Mouse (Mus musculus) kidney, embryonic 15.5 days (tissue): Measurements from ENCODE around the gene Pom121l2. TPM values are rescaled to one million over a fixed set of nuclear protein-coding genes. Genes with fewer than 3 reads are reported as not detected.

ENCODE experiments used
- ATAC-seq: fragments of 200-750 bp; cut with Nextera tagmentation; replicated peaks from 2 replicates; pipeline ENCODE4 v1.8.0; 2017; ENCODE audit warnings: moderate TSS enrichment; ENCODE audit not compliant: low FRiP score
- H3K27ac ChIP-seq: fragments of 300-500 bp; sonication (generic); 2 replicates; pipeline ENCODE4 v1.5.1; 2015; ENCODE audit warnings: mild to moderate bottlenecking, inconsistent platforms
- H3K27me3 ChIP-seq: fragments of 300-500 bp; sonication (generic); 2 replicates; pipeline ENCODE4 v1.6.1; 2015; ENCODE audit warnings: inconsistent platforms
- H3K36me3 ChIP-seq: fragments of 300-500 bp; sonication (generic); 2 replicates; pipeline ENCODE4 v1.6.1; 2015; ENCODE audit warnings: inconsistent platforms
- H3K4me1 ChIP-seq: fragments of 300-500 bp; sonication (generic); 2 replicates; pipeline ENCODE4 v1.6.1; 2015; ENCODE audit warnings: inconsistent platforms
- H3K4me2 ChIP-seq: fragments of 300-500 bp; sonication (generic); 2 replicates; pipeline ENCODE4 v1.6.1; 2015; ENCODE audit warnings: moderate library complexity, mild to moderate bottlenecking, inconsistent platforms
- H3K4me3 ChIP-seq: fragments of 300-500 bp; sonication (generic); replicated peaks from 2 replicates; pipeline ENCODE4 v1.5.1; 2015; ENCODE audit warnings: mild to moderate bottlenecking, inconsistent platforms
- H3K9ac ChIP-seq: fragments of 300-500 bp; sonication (generic); 2 replicates; pipeline ENCODE4 v1.6.1; 2015; ENCODE audit warnings: mild to moderate bottlenecking, inconsistent platforms
- H3K9me3 ChIP-seq: fragments of 300-500 bp; sonication (generic); replicated peaks from 2 replicates; pipeline ENCODE4 v1.6.1; 2016; ENCODE audit warnings: inconsistent platforms
- WGBS: fragments of 180-500 bp; shearing (Covaris S2); methylation state at CpG from one replicate; pipeline ENCODE4 v1.1.7; 2015; ENCODE audit warnings: mixed read lengths; 5-methylcytosine and 5-hydroxymethylcytosine counted together
- polyA plus RNA-seq: library from polyadenylated mRNA; unstranded; fragments of >200 nt; fragmentation: Nextera tagmentation; extraction: Ambion mirVana; gene quantifications from 2 replicates; pipeline ENCODE4 v1.2.1, GENCODE M21; 2015

Gene Pom121l2
- polyA plus RNA-seq, 1 experiment from 2014 or later: 0.08 TPM

DNA sequence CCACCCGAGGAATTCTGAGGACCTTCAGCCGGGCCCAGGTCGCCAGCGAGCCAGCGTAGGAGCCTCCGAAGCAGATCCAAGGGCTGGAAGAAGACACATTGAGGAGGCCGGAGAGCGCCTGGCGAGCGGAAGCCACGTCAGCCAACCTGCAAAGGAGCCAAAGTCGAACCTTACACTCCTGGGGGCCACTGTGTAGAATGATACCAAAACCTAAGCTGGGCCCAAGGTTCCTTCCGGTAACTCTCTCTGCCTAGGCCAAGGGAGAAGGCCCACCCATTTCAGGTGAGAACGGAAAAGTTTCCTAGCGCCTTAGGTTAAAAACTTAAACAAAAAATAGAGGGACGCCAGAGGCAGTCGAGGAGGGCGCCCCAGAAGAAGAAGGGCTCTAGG is 26.1 kb downstream of the Pom121l2 start:
- peak overlapping the region; percentile 93 for H3K4me2 ChIP-seq
- H3K9me3 ChIP-seq: no peaks in the 10 kb centered on the region
- no peak for ATAC-seq
- H3K4me3 ChIP-seq: peak overlapping the region; percentile 56
- 2% methylated on average over 18 of the region's 18 CpGs for WGBS
- peaks cover 96% of the 10 kb centered on the region for H3K27me3 ChIP-seq
- H3K36me3 ChIP-seq: no peaks in the 10 kb centered on the region
- no peak overlapping the region for H3K27ac ChIP-seq
- H3K4me1 ChIP-seq: peaks cover 23% of the 10 kb centered on the region
- no peak overlapping the region; the same call in 1 of the 2 replicates for H3K9ac ChIP-seq

DNA sequence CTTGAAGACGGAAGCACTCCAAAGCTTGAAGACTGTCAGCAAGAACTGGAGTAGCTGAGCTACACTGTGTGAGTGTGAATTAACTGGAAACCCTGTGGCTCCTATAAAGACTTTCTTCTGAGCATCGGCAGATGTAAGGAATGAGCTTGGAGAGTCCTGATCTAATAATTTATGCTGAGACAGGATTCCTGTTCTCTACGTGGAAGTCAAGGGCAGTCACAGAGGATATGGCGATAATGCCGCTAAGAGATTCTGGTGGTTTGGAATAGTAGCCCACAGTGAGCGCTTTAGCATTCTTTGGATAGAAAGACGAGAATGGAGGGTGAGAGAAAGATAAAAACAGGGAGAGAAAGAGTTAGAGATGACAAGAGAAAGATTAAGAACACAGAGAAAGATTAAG is 26.9 kb downstream of the Pom121l2 start:
- no peaks in the 10 kb centered on the region for H3K9me3 ChIP-seq
- H3K4me2 ChIP-seq: no peak overlapping the region
- H3K4me3 ChIP-seq: no peak overlapping the region
- no peak for ATAC-seq
- H3K27ac ChIP-seq: no peak overlapping the region
- H3K36me3 ChIP-seq: no peaks in the 10 kb centered on the region
- peaks cover 96% of the 10 kb centered on the region for H3K27me3 ChIP-seq
- WGBS: 45% methylated on average over 7 of the region's 7 CpGs
- peaks cover 23% of the 10 kb centered on the region for H3K4me1 ChIP-seq
- H3K9ac ChIP-seq: no peak overlapping the region

DNA sequence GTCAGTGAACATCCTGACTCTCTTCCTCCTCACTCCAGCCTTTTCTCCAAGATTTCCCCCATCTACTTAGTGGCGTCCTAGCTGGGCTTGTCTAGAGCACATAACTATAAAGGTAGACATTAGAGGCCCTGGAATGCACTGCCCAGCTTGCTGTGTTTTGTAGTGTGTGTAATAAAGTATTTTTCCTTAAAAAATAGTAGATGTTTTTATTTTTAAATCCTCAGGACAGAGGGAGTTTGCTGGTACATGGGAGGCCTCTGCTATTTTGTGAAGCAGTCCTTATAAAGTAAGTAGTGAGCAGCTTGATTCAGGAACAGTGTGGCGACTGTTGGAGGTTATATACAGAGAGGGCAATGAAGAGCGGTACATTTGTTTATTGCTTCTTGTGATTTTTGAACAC is 27.7 kb downstream of the Pom121l2 start:
- no peak for ATAC-seq
- Histone ChIP-seq H3K27me3 (peaks cover 94% of the 10 kb centered on the region), H3K9me3 (no peaks in the 10 kb centered on the region), H3K4me3 (no peak overlapping the region), H3K4me2 (no peak overlapping the region), H3K9ac (no peak overlapping the region), H3K36me3 (no peaks in the 10 kb centered on the region), H3K4me1 (peaks cover 23% of the 10 kb centered on the region), H3K27ac (no peak overlapping the region)
- 82% methylated on average over 3 of the region's 3 CpGs for WGBS

DNA sequence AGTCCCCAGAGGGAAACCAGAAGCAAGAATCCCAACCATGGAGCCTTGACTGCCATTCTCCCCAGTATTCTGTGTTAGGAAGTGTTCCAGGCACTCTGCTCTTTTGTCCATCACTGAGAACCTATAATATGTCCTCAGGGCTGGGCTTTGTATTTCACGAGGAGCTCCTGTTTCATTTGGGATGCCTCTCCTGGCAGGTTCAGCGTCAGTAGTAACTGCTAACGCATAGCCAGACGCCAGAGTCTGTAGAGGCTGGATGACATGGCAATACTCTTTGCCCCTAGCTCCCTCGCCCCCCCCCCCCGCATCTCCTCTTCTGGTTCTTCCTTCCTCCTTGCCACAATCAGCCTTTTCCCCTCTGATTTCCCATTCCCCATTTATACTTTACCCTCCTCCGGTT is 28.6 kb downstream of the Pom121l2 start, which contains the start of gene Prss16:
Gene Prss16 (minus strand): TSS at position 101 of the 400 bp plus-strand sequence.
- no peak within 1 kb of the TSS for H3K4me2 ChIP-seq
- H3K9ac ChIP-seq: no peak within 1 kb of the TSS
- no peaks in the 10 kb centered on the region for H3K9me3 ChIP-seq
- no peak within 1 kb of the TSS for H3K27ac ChIP-seq
- H3K27me3 ChIP-seq: peaks cover 94% of the 10 kb centered on the region
- H3K4me3 ChIP-seq: no peak within 1 kb of the TSS
- no peak for ATAC-seq
- 34% methylated on average over 5 of the region's 7 CpGs for WGBS
- H3K4me1 ChIP-seq: peaks cover 27% of the 10 kb centered on the region
- no peaks in the 10 kb centered on the region for H3K36me3 ChIP-seq

DNA sequence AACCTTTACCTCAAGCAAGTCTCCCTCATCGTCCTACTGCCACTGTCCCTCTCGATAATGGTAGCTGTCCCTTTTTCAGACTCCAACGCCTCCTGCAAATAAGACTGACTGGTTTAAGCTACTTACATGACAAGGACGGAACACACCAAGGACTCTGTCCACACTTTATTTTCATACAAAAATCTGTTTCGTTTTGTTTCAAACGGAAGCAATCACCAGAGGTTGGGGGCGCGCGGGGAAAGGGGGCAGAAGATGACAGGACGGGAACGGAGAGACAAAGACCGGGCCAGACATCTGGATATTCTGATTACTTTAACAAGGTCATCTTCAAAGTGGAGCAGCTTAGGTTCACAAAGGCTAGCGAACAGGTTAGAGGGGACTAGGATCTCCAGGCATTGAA is 32.7 kb downstream of the Pom121l2 start:
- WGBS: 11% methylated on average over 13 of the region's 13 CpGs
- Histone ChIP-seq H3K9me3 (no peaks in the 10 kb centered on the region), H3K4me3 (no peak overlapping the region; the same call in 1 of the 2 replicates), H3K4me1 (0 out of 2 replicates have a peak, but pooled peaks cover 7% of the 10 kb centered on the region), H3K9ac (no peak overlapping the region), H3K27ac (no peak overlapping the region), H3K4me2 (peak overlapping the region; percentile 44), H3K27me3 (peaks cover 82% of the 10 kb centered on the region), H3K36me3 (no peaks in the 10 kb centered on the region)
- ATAC-seq: no peak

DNA sequence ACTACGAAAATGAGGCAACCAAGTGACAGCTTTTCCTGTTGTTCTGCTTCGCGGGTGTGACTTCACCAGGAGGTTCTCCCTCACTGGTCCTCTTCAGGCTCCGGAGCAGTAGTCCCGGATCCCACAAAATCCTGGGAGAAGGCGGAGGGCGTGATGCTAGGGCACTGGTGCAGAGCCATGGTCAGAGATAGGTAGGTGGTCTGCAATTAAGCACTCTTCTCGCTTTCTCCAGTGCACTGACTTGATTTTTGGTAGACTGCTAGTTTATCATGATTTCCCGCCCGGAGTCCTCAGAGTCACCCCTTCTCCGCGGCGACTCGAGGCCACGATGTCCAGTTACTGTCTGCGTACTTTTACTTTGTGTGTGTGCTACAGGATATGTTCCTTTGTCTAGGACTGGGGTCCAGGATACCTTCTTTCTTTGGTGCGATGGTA is 33.4 kb downstream of the Pom121l2 start:
- no peak overlapping the region for H3K27ac ChIP-seq
- no peak overlapping the region for H3K9ac ChIP-seq
- H3K4me1 ChIP-seq: 0 out of 2 replicates have a peak, but pooled peaks cover 7% of the 10 kb centered on the region
- H3K36me3 ChIP-seq: no peaks in the 10 kb centered on the region
- WGBS: 13% methylated on average over 17 of the region's 17 CpGs
- H3K27me3 ChIP-seq: peaks cover 82% of the 10 kb centered on the region
- no peak for ATAC-seq
- H3K4me2 ChIP-seq: peak overlapping the region; percentile 44
- H3K4me3 ChIP-seq: peak overlapping the region; percentile 17
- no peaks in the 10 kb centered on the region for H3K9me3 ChIP-seq

DNA sequence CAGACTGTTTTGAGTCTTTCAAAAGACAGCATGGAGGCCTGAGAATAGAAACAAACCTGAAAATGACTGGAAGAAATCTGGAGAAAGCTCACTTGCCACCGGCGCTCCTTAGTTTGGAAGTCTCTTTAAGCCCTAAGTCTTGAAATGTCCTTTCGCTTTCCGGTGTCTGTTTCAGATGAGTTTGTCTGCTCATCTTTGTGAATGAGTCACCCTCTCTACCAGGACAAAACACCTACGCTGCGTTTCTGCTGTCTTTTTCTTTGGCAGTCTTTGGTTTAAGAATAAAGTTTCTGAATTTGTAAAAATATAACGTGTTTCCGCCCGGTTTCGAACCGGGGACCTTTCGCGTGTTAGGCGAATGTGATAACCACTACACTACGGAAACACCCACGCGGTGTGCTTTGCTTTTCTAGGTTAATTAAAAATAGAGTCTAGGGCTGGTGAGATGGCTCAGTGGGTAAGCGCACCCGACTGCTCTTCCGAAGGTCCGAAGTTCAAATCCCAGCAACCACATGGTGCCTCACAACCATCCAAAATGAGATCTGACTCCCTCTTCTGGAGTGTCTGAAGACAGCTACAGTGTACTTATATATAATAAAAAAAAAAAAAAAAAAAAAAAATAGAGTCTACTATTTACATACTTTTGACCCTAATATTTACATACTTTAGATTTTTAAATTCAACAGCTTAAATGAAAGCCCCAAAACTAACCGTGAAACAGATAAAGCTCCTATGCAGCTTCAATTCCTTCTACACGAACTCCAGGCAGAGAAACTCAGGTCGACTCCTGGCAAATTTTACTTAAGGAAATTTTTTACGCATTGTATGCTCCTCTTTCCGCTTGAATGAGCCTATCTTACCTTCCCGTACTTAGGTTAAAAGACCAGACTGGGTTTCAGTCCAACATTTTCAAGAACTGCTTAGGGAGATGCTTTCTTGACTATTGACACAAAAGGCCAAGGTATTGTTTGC is 34.8 kb downstream of the Pom121l2 start:
- H3K4me2 ChIP-seq: peak overlapping the region; percentile 42
- peaks cover 75% of the 10 kb centered on the region for H3K27me3 ChIP-seq
- H3K9ac ChIP-seq: no peak overlapping the region
- no peaks in the 10 kb centered on the region for H3K9me3 ChIP-seq
- WGBS: 15% methylated on average over 27 of the region's 27 CpGs
- H3K4me3 ChIP-seq: peak overlapping the region; percentile 15; the same call in 1 of the 2 replicates
- H3K27ac ChIP-seq: no peak overlapping the region
- no peaks in the 10 kb centered on the region for H3K36me3 ChIP-seq
- peak; percentile 82 for ATAC-seq
- H3K4me1 ChIP-seq: peaks cover 10% of the 10 kb centered on the region; the same call in 1 of the 2 replicates

DNA sequence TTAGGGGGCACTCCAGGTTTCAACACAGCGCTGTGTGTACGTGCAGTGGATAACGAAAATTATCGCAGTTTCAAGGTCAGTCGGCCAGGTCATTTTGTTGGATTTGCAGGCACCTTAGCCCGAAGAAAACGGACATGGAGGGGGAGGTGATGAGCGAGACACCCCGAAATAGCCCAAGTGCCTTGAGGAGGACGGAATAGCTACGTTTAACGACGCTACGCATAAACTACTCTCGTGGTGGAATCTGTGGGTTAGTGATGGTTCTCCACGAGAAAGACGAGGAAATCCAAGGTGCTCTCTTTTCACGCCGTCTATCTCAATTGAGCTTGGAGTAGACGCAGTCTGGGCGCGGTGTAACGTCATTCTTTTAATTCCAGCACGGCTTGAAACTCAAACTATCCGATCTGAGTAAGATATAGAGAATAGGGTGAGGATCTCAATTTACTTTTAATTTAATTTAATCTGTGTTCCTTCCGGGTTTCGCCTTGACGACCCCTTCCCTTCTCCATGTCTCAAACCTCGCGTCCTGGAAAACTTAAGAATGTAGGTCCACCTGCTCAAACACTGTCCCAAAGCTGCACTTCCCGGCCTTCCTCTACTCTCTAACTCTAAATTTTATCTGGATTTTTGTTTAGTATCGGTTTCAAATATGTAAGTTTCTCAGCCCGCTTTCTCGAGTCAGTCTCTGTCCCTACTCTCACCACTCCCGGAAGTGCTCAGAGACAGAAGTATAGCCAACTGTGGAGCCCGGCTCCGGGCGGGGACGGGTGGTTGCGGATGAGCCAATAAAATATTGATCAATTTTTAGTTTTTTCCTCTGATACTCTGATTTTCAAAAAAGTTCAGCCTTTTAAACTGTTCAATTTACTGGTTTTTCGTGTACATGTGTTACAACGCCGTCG is 39.2 kb downstream of the Pom121l2 start:
- H3K27me3 ChIP-seq: peaks cover 37% of the 10 kb centered on the region
- H3K4me3 ChIP-seq: peak overlapping the region; percentile 55
- peak overlapping the region; percentile 29 for H3K9ac ChIP-seq
- no peaks in the 10 kb centered on the region for H3K36me3 ChIP-seq
- peaks cover 5% of the 10 kb centered on the region; the same call in 1 of the 2 replicates for H3K4me1 ChIP-seq
- no peaks in the 10 kb centered on the region for H3K9me3 ChIP-seq
- H3K4me2 ChIP-seq: peak overlapping the region; percentile 79
- under 1% methylated on average over 44 of the region's 44 CpGs for WGBS
- no peak overlapping the region for H3K27ac ChIP-seq
- ATAC-seq: peak; percentile 54; the same call in 1 of the 2 replicates

DNA sequence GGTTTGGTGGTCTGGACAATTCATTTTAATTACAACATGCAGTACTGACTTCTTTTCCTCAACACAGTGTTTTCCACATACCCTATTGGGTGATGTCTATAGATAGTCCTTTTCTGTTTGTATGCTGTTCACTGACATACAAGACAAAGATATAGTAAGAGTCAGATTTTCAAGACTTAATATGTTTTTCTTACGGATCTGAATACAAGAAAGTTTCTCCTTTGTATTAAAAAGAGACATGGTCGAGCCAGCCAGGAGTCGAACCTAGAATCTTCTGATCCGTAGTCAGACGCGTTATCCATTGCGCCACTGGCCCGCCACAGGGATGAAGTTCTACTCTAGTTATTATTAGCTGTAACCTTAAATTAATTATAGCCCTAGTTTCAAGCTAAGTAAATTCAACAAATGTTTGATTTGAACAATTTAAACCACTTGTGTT is 39.9 kb downstream of the Pom121l2 start:
- WGBS: under 1% methylated on average over 8 of the region's 8 CpGs
- peak overlapping the region; percentile 79 for H3K4me2 ChIP-seq
- peak overlapping the region; percentile 55 for H3K4me3 ChIP-seq
- H3K36me3 ChIP-seq: no peaks in the 10 kb centered on the region
- H3K27me3 ChIP-seq: peaks cover 31% of the 10 kb centered on the region
- peak; percentile 82 for ATAC-seq
- peaks cover 9% of the 10 kb centered on the region; the same call in 1 of the 2 replicates for H3K4me1 ChIP-seq
- no peaks in the 10 kb centered on the region for H3K9me3 ChIP-seq
- H3K9ac ChIP-seq: peak overlapping the region; percentile 30
- H3K27ac ChIP-seq: no peak overlapping the region

DNA sequence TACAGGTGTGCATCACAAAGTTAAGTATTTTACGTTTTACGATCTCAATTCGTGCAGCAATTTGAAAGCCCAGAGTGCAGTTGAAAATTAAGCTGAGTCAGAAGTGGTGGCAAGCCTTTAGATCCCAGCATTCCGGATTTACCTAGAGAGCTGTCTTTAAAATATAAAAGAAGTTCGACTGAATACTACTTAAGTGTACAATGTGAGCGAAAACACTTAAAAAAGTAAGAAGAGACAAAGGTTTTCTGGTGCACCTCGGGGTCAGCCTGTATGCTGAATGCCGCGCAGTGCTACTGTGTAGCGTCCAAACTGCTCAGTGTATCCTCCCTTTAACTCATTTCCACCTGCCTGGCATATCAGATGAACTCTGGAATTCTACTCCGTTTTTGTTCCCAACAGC is 40.6 kb downstream of the Pom121l2 start:
- under 1% methylated on average over 11 of the region's 11 CpGs for WGBS
- Histone ChIP-seq H3K27me3 (peaks cover 25% of the 10 kb centered on the region), H3K9me3 (no peaks in the 10 kb centered on the region), H3K27ac (no peak overlapping the region; the same call in 1 of the 2 replicates), H3K9ac (peak overlapping the region; percentile 30), H3K4me1 (peaks cover 12% of the 10 kb centered on the region; the same call in 1 of the 2 replicates), H3K36me3 (no peaks in the 10 kb centered on the region), H3K4me3 (peak overlapping the region; percentile 55), H3K4me2 (peak overlapping the region; percentile 79)
- ATAC-seq: peak; percentile 41; the same call in 1 of the 2 replicates

DNA sequence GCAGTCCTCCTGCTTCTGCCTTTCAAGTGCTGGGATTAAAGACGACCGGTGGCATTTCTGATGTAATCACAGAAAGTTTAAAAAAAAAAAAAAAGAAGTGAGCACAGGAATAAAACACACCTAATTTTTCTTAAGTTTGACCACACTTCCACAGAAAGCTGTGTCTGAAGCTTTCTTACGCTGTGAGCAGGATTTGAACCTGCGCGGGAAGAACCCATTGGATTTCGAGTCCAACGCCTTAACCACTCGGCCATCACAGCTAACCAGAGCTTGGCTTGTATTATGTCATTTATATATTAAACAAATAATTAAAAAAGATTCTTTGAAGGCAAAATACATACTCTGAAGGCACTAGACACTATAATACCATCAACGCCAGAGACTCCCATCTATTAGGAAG is 41.2 kb downstream of the Pom121l2 start:
- H3K9me3 ChIP-seq: no peaks in the 10 kb centered on the region
- H3K36me3 ChIP-seq: no peaks in the 10 kb centered on the region
- peak; percentile 55 for ATAC-seq
- H3K27ac ChIP-seq: no peak overlapping the region; the same call in 1 of the 2 replicates
- H3K4me3 ChIP-seq: peak overlapping the region; percentile 55
- H3K4me2 ChIP-seq: peak overlapping the region; percentile 79
- WGBS: under 1% methylated on average over 9 of the region's 9 CpGs
- H3K27me3 ChIP-seq: peaks cover 25% of the 10 kb centered on the region
- H3K9ac ChIP-seq: peak overlapping the region; percentile 30
- peaks cover 12% of the 10 kb centered on the region; the same call in 1 of the 2 replicates for H3K4me1 ChIP-seq
